Mouse (Mus musculus) cerebellum, adult 9-10 months (tissue): ENCODE results near the gene Bnc2.

Source experiments
- DNase-seq: peaks from one replicate; pipeline ENCODE4 v3.0.0; 2022

Bnc2 gene

DNA sequence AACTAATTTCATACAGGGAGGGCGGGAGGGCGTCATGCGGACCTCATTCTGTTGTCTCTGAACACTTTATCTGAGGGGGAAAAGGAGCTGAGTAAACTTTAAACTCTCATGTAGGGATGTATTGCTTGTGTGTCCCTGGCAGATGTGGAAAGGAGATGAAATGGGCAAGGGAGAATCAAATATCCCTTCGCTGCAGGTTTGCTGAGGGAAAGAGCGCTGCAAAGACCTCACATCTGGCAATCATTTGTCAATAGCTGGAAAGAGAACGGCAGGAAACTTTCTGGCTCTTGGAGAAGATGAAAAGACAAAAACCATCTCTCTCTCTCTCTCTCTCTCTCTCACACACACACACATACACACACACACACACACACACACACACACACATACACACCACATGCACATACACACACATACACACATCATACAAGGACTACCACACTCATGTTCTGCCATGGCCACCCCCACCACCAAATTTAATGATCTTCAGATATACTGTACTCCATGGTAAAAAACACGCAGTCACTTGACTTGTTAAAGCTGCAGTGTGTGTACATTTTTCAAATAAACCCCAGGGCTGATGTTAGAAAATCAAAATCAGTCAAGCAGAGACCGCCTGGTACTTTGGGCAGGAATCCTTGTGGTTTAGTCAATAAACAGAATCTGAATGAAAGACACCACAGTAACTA, 172.3 kb downstream of the Bnc2 start:
- DNase-seq: no peak

- no peak for DNase-seq
These were observed 174.2 kb downstream of the Bnc2 start for GRCm38 (mm10) chr4:84500796-84501349.

- DNase-seq: no peak
These were observed 174.8 kb downstream of the Bnc2 start for GRCm38 (mm10) chr4:84500259-84500658.

GRCm38 (mm10) chr4:84498469-84498868, 176.6 kb downstream of the Bnc2 start:
- no peak for DNase-seq

DNA sequence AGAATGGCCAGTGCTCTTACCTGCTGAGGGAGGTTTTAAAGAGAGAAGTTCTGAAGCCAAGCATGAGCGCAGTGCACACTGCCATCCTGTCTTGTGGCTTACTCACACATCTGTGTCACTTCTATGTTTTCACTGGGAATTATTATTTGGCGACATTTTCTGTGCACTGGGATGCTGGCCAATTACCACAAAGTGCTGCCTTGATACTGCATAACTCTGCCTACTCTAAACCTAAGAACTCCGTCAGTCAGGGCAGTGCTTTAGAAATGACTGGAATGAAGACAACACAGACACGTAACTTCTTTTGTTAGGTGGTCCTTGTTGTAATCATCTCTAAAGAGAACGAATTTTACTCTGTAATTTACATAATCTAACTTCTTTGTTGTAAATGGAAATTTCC, 186.8 kb downstream of the Bnc2 start:
- no peak for DNase-seq

DNA sequence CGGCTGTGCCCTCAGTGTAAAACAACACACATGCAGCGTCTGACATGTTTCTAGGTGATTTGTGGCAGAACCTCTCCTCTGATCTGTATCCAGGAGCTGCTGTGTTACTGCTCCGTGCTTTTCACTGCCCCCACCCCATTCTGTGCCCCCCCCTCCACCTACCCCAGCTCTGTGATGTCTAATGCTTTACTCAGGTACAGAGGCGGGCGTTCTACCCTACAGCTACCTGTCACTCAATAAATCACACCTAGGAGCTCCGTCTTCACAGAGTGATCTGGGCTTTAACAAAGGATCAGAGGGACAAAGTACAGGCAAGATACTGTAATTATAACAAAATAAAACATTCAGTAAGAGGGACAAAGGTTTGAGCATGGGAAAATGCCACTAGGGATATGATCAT, 192.4 kb downstream of the Bnc2 start:
- DNase-seq: no peak

DNA sequence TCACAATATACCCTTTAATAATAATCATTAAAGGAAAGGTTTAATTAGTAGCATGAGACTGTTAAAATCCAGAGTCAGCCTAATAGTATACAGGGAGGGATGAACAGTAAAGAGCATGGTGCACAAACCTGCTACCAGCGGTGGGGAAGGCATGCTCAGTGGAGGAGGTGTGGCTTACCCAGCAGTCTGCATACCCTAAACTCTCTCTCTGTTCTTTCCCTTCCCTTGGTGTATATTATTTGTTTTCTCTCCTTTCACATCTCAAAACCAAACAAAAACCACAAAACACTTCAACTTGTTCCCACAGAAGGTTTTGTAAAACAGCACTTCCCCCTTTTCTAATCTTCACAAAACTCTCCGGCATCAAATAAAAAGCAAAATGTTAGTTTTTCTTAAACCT, 202.4 kb downstream of the Bnc2 start:
- DNase-seq: no peak

DNA sequence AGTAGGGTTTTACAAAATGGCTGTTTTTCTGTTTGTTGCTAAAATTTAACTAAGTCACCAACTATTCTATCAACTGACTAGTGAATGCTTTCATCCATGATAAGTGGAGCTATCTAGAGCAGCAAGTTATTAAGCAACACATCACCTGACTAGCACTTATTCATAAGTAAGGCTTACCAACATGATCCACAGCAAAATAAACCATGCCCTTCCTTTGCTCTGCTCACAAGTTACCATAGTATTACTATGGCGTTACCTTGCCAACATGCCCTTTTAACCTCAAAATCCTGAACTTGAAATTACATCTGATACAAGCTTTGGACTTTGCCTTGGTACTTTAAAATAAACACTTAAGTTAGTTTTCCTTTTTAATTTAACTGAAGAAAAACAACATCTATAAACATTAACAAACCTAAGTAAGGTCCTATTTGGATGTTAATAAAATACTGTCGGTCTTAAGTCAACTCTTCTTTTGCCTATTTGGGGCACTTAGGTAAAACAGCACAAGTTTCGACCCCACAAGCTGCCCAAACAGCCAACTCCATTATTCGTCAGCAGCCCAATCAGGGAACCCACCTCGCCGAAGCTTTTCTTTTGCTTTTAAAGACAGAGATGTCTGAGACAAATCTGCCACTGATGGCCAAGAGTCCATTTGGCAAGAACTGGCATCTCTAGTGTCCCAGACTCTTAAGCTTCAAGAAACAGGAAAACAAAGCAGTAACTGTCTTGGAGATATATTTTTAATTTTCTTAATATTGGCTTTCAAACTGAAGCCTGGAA, 204.8 kb downstream of the Bnc2 start:
- DNase-seq: no peak

DNA sequence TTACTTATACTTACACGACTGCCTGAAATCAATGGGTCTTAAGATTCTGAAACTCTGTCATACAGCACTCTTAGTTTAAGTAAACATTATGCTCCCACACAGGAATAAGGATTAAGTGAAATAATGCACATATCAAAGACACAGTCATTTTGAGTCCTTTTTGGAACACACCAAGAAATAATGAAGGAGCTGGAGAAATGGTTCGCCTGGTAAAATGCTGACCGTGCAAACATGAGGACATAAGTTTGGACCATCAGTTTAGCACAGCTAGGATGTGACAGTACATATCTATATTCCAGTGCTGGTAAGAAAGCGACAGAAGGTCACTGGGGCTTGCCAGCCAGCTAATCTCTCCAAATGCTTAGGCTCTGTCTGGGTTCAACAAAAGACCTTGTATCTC, 205.7 kb downstream of the Bnc2 start:
- DNase-seq: no peak

DNA sequence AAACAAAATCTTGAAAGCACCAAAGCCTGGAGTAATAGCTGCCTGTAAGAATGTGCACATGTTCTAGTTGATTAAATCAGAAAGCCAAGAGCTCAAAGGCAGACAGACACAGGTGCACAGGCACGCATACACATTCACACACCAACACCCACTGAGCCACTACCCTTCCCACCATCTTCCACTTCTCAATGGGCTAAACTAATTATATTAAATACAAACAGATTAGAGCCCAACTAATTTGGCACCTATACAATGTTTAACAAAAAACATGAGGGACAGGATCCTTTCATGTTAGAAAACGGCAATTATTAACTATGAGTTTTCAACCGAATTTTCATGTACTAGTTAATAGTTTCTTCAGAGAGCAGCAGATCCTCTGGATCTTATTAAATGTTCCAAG, 207.4 kb downstream of the Bnc2 start:
- DNase-seq: no peak

GRCm38 (mm10) chr4:84458218-84458560, 216.9 kb downstream of the Bnc2 start:
- no peak for DNase-seq

DNA sequence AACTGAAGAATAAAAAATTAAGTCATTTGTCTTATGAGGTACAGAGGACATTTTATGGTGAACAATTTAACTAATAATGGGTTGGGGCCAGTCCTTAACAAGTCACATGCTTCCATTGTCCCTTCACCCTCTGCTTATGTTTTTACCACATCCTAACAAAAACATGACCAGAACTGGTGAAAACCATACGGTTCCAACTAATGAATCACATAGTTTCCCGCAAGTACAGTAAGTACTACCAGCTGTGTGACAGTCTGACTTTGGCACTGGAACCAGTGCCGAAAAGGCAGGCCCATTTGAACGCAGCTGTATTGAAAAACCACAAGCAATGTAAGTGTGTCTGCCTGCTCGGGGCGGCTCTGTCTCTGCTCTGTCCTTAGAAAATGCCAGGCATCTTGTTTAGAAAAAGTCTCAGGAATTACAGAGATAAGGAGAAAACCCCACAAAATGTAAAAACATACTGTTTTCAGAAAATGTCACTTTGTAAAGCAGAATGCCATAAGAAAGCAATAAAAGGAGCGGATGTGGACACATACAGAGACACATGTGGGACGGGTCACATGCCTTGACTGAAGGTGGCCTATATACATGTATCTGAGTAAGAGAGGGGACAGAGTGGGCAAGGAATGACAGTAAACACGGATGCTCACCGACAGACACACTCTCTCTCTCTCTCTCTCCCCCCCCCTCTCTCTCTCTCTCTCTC, 217.4 kb downstream of the Bnc2 start:
- DNase-seq: no peak

DNA sequence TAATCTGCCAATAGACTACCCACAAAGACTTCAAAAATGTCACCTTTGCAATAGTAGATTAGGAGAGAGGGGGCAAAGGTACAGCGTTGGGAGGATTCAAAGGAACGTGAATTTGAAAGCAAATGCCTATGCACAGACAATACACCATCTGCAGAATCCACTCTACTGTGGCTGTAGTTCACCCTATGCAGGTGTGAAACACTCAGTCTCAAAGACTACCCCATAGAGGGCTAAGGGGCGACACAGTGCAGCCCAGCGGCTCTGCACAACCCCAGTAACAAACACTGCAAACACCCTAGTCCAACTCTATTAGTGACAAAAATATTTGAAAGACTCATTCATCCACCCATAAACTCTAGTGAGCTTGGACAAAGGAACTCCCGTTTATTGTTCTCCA, 218.2 kb downstream of the Bnc2 start:
- no peak for DNase-seq

GRCm38 (mm10) chr4:84456198-84456852, 218.8 kb downstream of the Bnc2 start:
- no peak for DNase-seq

GRCm38 (mm10) chr4:84454493-84454892, 220.6 kb downstream of the Bnc2 start:
- DNase-seq: no peak

- no peak for DNase-seq
These were observed 221.5 kb downstream of the Bnc2 start for GRCm38 (mm10) chr4:84453586-84453985.

DNA sequence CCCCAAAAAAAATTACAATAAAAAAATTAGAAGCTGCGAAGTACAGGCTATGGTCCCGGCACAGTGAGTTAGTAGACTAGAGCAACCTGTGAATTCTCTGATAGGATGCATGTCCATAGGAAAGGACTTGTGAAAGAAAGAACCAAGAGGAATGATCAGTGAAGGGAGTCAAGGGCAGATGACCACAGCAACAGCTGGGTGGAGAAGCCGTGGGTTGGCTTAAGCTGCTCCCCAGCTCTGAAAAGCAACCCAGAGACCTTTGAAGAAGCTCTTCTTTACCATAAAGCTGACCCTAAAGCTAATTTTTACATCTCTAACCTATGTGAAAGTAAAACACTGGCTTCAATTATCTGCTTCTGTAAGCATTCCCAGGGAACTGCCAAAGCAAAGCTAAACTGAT, 222.4 kb downstream of the Bnc2 start:
- no peak for DNase-seq

GRCm38 (mm10) chr4:84449246-84450005, 225.6 kb downstream of the Bnc2 start:
- DNase-seq: no peak

GRCm38 (mm10) chr4:84433324-84433723, 241.8 kb downstream of the Bnc2 start:
- no peak for DNase-seq

DNA sequence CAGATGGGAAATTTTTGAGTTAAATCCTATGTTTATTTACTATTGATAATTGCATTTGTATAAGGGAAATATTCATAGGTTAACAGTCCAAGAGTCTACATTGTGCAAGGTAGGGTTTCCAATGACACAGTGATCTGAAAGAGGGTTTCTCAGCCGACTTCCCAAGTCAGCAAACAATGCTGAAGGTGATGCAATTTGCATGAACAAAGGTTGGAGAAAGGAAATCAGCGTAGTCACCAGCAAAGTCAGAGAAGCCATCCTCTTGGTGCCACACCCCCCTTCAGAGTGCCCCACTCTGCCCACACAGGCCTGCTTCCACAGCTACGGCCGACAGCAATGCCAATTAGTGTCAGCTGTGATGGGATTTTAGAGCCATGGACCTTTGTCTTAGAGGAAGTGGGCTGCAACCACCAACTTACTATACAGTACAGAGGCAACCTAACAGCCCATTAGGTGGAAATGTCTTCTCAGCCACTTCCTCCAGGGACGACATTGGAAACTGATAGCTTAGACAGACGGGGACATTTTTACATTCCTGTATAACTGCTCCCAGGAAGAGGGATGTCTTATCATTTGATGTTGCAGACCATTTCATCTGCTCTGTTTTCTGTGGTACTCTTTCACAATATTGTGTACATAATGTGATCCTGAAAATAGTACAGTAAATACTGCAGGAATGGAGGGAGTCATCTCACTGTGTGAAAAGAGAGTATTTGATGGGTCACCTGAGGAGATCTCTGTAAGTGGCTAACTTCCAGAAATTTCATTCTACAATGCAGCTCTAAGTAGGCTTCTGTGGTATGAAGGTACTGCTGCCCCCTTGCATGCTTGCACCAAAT, 243.2 kb downstream of the Bnc2 start:
- DNase-seq: no peak

DNA sequence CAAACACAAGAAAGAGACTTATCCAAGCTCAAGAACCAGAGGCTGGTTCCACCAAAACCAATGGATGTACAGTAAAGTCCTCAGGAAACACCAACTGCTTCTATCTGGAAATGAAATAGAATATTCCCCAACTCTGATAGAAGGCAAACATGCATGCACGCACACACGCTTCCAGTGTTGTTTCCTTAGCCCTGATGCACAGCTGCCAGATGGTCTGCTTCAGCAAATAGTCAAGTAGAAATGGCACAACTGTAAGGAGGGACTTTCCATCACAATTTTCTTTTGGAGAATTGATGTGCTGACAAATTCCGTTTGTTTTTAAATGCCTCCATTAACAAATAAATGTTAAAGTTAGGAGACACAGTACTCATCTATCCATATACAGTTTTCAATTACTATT, 247.1 kb downstream of the Bnc2 start:
- DNase-seq: no peak

DNA sequence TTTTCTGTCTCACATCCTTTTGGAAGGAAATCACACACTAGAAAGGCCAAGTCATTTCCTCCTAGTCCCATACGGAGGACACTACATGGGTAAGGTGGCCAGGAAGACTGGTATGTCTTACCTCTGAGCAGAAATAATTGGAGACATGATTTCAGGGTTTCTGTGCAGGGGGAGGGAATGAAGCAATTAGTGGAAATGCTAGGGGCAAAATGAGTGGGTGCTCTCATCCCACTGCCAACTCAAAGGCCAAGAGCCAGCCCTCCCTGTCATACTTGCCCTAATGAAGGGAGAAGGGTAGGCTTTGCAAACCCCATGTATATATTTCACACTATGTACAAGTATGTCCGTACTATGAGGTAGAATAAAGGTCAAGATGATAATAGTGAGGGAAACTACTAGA, 263.6 kb downstream of the Bnc2 start:
- DNase-seq: no peak
